Mouse (Mus musculus) megakaryocyte, embryonic 14.5 days (primary cell): ENCODE results near the gene Tex50. TPM values are rescaled to one million over a fixed set of nuclear protein-coding genes. Genes with fewer than 3 reads are reported as not detected.

Experiments used
- H3K27me3 ChIP-seq: replicated peaks from 2 replicates; pipeline ENCODE3; 2012; ENCODE audit warnings: inconsistent platforms
- H3K36me3 ChIP-seq: replicated peaks from 2 replicates; pipeline ENCODE3; 2012; ENCODE audit warnings: low read length, inconsistent platforms, mixed read lengths
- H3K4me1 ChIP-seq: 2 replicates; pipeline ENCODE4 v1.6.1; 2012; ENCODE audit warnings: inconsistent platforms
- H3K4me3 ChIP-seq: replicated peaks from 2 replicates; pipeline ENCODE3; 2012; ENCODE audit warnings: moderate library complexity, mild to moderate bottlenecking, inconsistent platforms
- H3K9me3 ChIP-seq: 2 replicates; pipeline ENCODE4 v1.6.1; 2012; ENCODE audit warnings: inconsistent platforms
- FLI1 ChIP-seq: IDR thresholded peaks from 2 replicates; pipeline ENCODE4 v1.6.1; 2012; ENCODE audit warnings: low read length, inconsistent platforms, mixed read lengths
- GATA1 ChIP-seq: IDR thresholded peaks from 3 replicates; pipeline ENCODE4 v1.6.1; 2012; ENCODE audit warnings: mixed read lengths, low read length, inconsistent platforms, borderline replicate concordance
- polyA plus RNA-seq: library from polyadenylated mRNA; stranded (reverse); fragments of >175 nt; gene quantifications from 2 replicates; pipeline ENCODE4 v1.2.3, GENCODE M21; 2012; ENCODE audit warnings: low replicate concordance; ENCODE audit not compliant: insufficient read depth

Gene Tex50
- polyA plus RNA-seq, 1 experiment, result not detected

GRCm38 (mm10) chr1:161126461-161126860 lies 32.7 kb downstream of the Tex50 start:
- Histone ChIP-seq H3K36me3 (peaks cover 41% of the 10 kb centered on the region), H3K4me3 (peak overlapping the region; percentile 28), H3K9me3 (no peaks in the 10 kb centered on the region), H3K27me3 (no peaks in the 10 kb centered on the region), H3K4me1 (peaks cover 50% of the 10 kb centered on the region)
- TF ChIP-seq FLI1 (no peak), GATA1 (no peak)

DNA sequence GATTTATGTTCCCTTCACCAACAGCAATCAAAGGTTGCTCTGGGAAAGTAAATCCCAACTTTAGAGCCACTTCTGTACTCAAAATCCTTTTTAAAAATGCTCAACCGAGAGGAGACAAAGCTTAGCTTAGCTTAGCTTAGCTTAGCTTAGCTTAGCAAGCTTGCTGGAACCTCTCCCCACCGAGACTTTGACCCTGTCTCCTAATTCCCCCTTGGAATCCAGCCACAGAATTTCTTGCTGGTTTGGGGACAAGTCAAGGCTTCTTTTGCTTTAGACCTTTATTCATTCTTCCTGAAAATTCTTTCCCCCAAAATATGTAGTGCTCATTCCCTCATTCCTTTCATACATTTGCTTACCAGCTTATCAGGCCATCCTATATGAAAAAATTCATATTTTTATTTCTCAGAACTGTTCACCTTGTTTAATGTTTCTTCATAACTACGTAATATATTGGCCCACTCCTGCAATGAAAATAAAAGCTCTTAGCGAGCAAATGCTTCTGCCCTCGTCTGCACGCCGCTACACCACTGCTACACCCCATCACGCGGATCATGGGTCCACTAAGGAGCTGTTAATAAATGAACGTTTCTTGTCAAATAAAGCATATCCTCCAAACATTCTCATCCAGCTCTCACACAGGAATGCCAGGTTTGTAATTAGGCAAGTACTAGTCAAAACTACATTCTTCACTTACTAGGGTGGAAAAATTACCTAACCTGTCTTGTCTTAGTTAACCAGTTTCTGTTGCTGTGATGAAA lies 36.3 kb downstream of the Tex50 start:
- peaks cover 42% of the 10 kb centered on the region for H3K36me3 ChIP-seq
- H3K4me1 ChIP-seq, result peaks cover 32% of the 10 kb centered on the region
- no peaks in the 10 kb centered on the region for H3K27me3 ChIP-seq
- no peak for TF ChIP-seq FLI1
- TF ChIP-seq GATA1, result no peak
- no peak overlapping the region for H3K4me3 ChIP-seq
- no peaks in the 10 kb centered on the region for H3K9me3 ChIP-seq

DNA sequence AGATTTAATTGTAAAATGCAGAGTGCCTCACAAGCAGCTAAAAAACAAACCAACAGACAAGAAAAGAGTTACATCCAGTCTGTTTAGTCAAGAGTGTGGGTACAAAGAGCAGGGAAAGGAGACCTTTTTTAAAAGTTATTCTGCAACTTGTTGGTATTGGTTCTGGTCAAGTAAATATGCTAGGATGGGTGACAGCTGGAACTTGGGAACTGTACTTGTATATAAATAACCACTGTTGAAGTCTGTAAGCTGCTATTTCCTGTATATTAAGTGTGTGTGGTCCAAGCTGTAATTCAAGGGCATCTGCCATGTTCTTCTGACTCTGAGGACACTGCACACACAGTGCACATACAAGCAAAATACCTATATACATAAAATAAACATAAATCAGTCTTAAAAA lies 44.5 kb downstream of the Tex50 start:
- no peaks in the 10 kb centered on the region for H3K9me3 ChIP-seq
- H3K4me1 ChIP-seq, result peaks cover 45% of the 10 kb centered on the region
- no peak overlapping the region for H3K4me3 ChIP-seq
- H3K27me3 ChIP-seq, result no peaks in the 10 kb centered on the region
- no peak for TF ChIP-seq GATA1
- no peak for TF ChIP-seq FLI1
- H3K36me3 ChIP-seq, result peaks cover 24% of the 10 kb centered on the region

DNA sequence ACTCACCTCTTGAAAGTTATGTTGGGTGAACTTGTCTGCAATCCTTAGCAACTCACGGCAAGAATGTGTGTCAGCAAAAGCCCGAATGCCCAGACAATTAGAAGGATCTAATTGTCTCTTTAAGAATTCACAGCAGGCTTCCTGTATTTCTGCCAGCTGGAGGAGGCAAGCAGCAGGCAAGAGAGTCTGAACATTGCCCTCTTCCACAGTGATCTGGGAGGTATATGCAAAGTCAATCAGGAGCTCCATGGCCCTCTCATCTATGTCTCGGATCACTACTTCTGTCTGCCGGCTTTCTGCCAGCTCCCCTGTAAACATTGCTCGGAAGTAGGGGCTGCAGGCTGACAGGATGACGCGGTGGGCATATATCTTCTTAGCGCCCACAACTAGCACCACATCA lies 49.9 kb downstream of the Tex50 start:
- Histone ChIP-seq H3K36me3 (peaks cover 68% of the 10 kb centered on the region), H3K27me3 (no peaks in the 10 kb centered on the region), H3K4me1 (peaks cover 21% of the 10 kb centered on the region), H3K4me3 (no peak overlapping the region), H3K9me3 (no peaks in the 10 kb centered on the region)
- no peak for TF ChIP-seq GATA1

Other genes with a start within 250 kb of the Tex50 start
- 0.54 and 2.0 TPM in 2 replicates for gene Serpinc1, start 180.7 kb downstream of the Tex50 start, polyA plus RNA-seq
- 0.04 and 0.09 TPM in 2 replicates for gene Zbtb37, start 124.5 kb downstream of the Tex50 start, polyA plus RNA-seq
- gene Dars2, start 88.7 kb downstream of the Tex50 start, polyA plus RNA-seq, result 0.46 TPM in 1 of 2 replicates, not detected in the other
- 1.2 and 3.9 TPM in 2 replicates for gene Cenpl, start 88.6 kb downstream of the Tex50 start, polyA plus RNA-seq
- 1.5 TPM in 1 of 2 replicates, not detected in the other for gene Klhl20, start 27.8 kb downstream of the Tex50 start, polyA plus RNA-seq
- gene Ankrd45, start 16.6 kb downstream of the Tex50 start, polyA plus RNA-seq, result not detected in 2 replicates
- gene Prdx6, start 91.9 kb upstream of the Tex50 start, polyA plus RNA-seq, result 22.2 and 25.0 TPM in 2 replicates
- 0.13 and 0.92 TPM in 2 replicates for gene Tnfsf4, start 236.1 kb upstream of the Tex50 start, polyA plus RNA-seq